Mouse (Mus musculus) MEL (cell line): ENCODE results near the gene Tmem150a. TPM values are rescaled to one million over a fixed set of nuclear protein-coding genes. Genes with fewer than 3 reads are reported as not detected.

Experiments
- DNase-seq: peaks from one replicate; pipeline ENCODE4 v3.0.0; 2011; ENCODE audit warnings: low read depth, low spot score
- H3K27ac ChIP-seq: 2 replicates; pipeline ENCODE4 v1.5.1; 2012; ENCODE audit warnings: low read depth, mild to moderate bottlenecking, control low read depth, low read length, moderate library complexity; ENCODE audit not compliant: control insufficient read depth
- H3K27me3 ChIP-seq, 2 experiments: fragments of 150-350 bp in 1 of 2; sonication (generic) in 1 of 2; 2 replicates each; pipeline ENCODE4 v1.6.1; 2012; ENCODE audit warnings: low read length in 2 of 2, mild to moderate bottlenecking in 2 of 2, improper control_type of control experiment in 1 of 2, moderate library complexity in 1 of 2; ENCODE audit not compliant: insufficient read depth in 2 of 2, control insufficient read depth in 1 of 2
- H3K36me3 ChIP-seq, 2 experiments: 2 replicates each; pipeline ENCODE4 v1.6.1; 2012 to 2014; ENCODE audit warnings: low read length in 2 of 2, improper control_type of control experiment in 1 of 2, inconsistent platforms in 1 of 2, mild to moderate bottlenecking in 1 of 2; ENCODE audit not compliant: insufficient read depth in 2 of 2, control insufficient read depth in 1 of 2
- H3K4me1 ChIP-seq, 2 experiments: fragments of 150-350 bp in 1 of 2; sonication (generic) in 1 of 2; 2 replicates each; pipeline ENCODE4 v1.6.1; 2012; ENCODE audit warnings: low read length in 2 of 2, improper control_type of control experiment in 1 of 2, mild to moderate bottlenecking in 1 of 2; ENCODE audit not compliant: insufficient read depth in 2 of 2, control insufficient read depth in 1 of 2
- H3K4me3 ChIP-seq, 2 experiments: fragments of 150-350 bp in 1 of 2; sonication (generic) in 1 of 2; 2 replicates each; pipeline ENCODE4 v1.5.1; 2012; ENCODE audit warnings: low read depth in 2 of 2, low read length in 2 of 2, mild to moderate bottlenecking in 2 of 2, moderate library complexity in 2 of 2, control low read depth in 1 of 2, improper control_type of control experiment in 1 of 2; ENCODE audit not compliant: control insufficient read depth in 1 of 2, insufficient read depth in 1 of 2
- H3K79me2 ChIP-seq: 2 replicates; pipeline ENCODE4 v1.6.1; 2012; ENCODE audit warnings: mild to moderate bottlenecking, low read length, moderate library complexity; ENCODE audit not compliant: control insufficient read depth, poor library complexity, insufficient read depth
- H3K9ac ChIP-seq: 2 replicates; pipeline ENCODE4 v1.6.1; 2012; ENCODE audit warnings: low read depth, mild to moderate bottlenecking, control low read depth, low read length, moderate library complexity; ENCODE audit not compliant: control insufficient read depth, poor library complexity, severe bottlenecking
- H3K9me3 ChIP-seq: fragments of 150-350 bp; sonication (generic); replicated peaks from 2 replicates; pipeline ENCODE4 v1.6.1; 2012; ENCODE audit warnings: mild to moderate bottlenecking, low read length, improper control_type of control experiment, moderate library complexity; ENCODE audit not compliant: insufficient read depth
- CHD1 ChIP-seq: IDR thresholded peaks from 2 replicates; pipeline ENCODE4 v1.6.1; 2012; ENCODE audit warnings: low read depth, mild to moderate bottlenecking, inconsistent platforms, low read length, improper control_type of control experiment
- CTCF ChIP-seq, 3 experiments: IDR thresholded peaks in 2 of 3; conservative IDR thresholded peaks in 1 of 3; 2 replicates each; pipeline ENCODE4 v1.5.1; 2011 to 2012; ENCODE audit warnings: low read length in 3 of 3, low read depth in 2 of 3, mild to moderate bottlenecking in 2 of 3, improper control_type of control experiment in 1 of 3, inconsistent platforms in 1 of 3, mixed read lengths in 1 of 3, moderate library complexity in 1 of 3; ENCODE audit not compliant: control insufficient read depth in 1 of 3, insufficient read depth in 1 of 3, poor library complexity in 1 of 3, severe bottlenecking in 1 of 3
- E2F4 ChIP-seq: IDR thresholded peaks from 2 replicates; pipeline ENCODE4 v1.6.1; 2011; ENCODE audit warnings: low read depth, low read length, improper control_type of control experiment, borderline replicate concordance
- EP300 ChIP-seq, 2 experiments: IDR thresholded peaks; 2 replicates each; pipeline ENCODE4 v1.6.1; 2011; ENCODE audit warnings: improper control_type of control experiment in 2 of 2, low read length in 2 of 2, low read depth in 1 of 2, mild to moderate bottlenecking in 1 of 2
- KAT2A ChIP-seq: conservative IDR thresholded peaks from 2 replicates; pipeline ENCODE4 v1.6.1; 2012; ENCODE audit warnings: low read depth, low read length, improper control_type of control experiment, inconsistent platforms
- MAFK ChIP-seq: IDR thresholded peaks from 2 replicates; pipeline ENCODE4 v1.6.1; 2011; ENCODE audit warnings: low read depth, mild to moderate bottlenecking, low read length, improper control_type of control experiment, borderline replicate concordance
- MAX ChIP-seq: IDR thresholded peaks from 2 replicates; pipeline ENCODE4 v1.6.1; 2011; ENCODE audit warnings: low read length, improper control_type of control experiment
- MAZ ChIP-seq: IDR thresholded peaks from 2 replicates; pipeline ENCODE4 v1.6.1; 2012; ENCODE audit warnings: low read depth, mild to moderate bottlenecking, inconsistent platforms, low read length, improper control_type of control experiment
- MEF2A ChIP-seq: IDR thresholded peaks from 2 replicates; pipeline ENCODE4 v1.6.1; 2014; ENCODE audit warnings: low read depth, mild to moderate bottlenecking, inconsistent platforms, low read length, improper control_type of control experiment; ENCODE audit not compliant: poor library complexity, insufficient replicate concordance, severe bottlenecking; ENCODE audit errors: extremely low read depth
- NRF1 ChIP-seq: IDR thresholded peaks from 2 replicates; pipeline ENCODE4 v1.6.1; 2014; ENCODE audit warnings: low read depth, mild to moderate bottlenecking, inconsistent platforms, low read length, improper control_type of control experiment, moderate library complexity; ENCODE audit not compliant: poor library complexity, insufficient read depth, severe bottlenecking
- POLR2AphosphoS2 ChIP-seq: IDR thresholded peaks from 2 replicates; pipeline ENCODE4 v1.6.1; 2011; ENCODE audit warnings: low read length, improper control_type of control experiment
- POLR2AphosphoS5 ChIP-seq: IDR thresholded peaks from 2 replicates; pipeline ENCODE4 v1.6.1; 2012; ENCODE audit warnings: low read depth, borderline replicate concordance, mild to moderate bottlenecking, inconsistent platforms, low read length, moderate library complexity, mixed read lengths
- RAD21 ChIP-seq: IDR thresholded peaks from 2 replicates; pipeline ENCODE4 v1.6.1; 2011; ENCODE audit warnings: mild to moderate bottlenecking, low read depth, low read length, improper control_type of control experiment
- RCOR1 ChIP-seq: IDR thresholded peaks from 2 replicates; pipeline ENCODE4 v1.6.1; 2012; ENCODE audit warnings: low read depth, mild to moderate bottlenecking, inconsistent platforms, low read length, improper control_type of control experiment
- SIN3A ChIP-seq: IDR thresholded peaks from 2 replicates; pipeline ENCODE4 v1.6.1; 2012; ENCODE audit warnings: low read length, improper control_type of control experiment, inconsistent platforms
- TBP ChIP-seq: IDR thresholded peaks from 2 replicates; pipeline ENCODE4 v1.8.0; 2011; ENCODE audit warnings: low read depth, low read length, improper control_type of control experiment
- USF2 ChIP-seq, 2 experiments: IDR thresholded peaks; 2 replicates each; pipeline ENCODE4 v1.6.1; 2011 to 2012; ENCODE audit warnings: improper control_type of control experiment in 2 of 2, low read length in 2 of 2, borderline replicate concordance in 1 of 2, inconsistent platforms in 1 of 2, low read depth in 1 of 2, mild to moderate bottlenecking in 1 of 2; ENCODE audit not compliant: insufficient read depth in 1 of 2
- ZC3H11A ChIP-seq: IDR thresholded peaks from 2 replicates; pipeline ENCODE4 v1.6.1; 2012; ENCODE audit warnings: low read depth, mild to moderate bottlenecking, inconsistent platforms, low read length, improper control_type of control experiment
- ZMIZ1 ChIP-seq: IDR thresholded peaks from 2 replicates; pipeline ENCODE4 v1.6.1; 2012; ENCODE audit warnings: low read depth, mild to moderate bottlenecking, inconsistent platforms, low read length, improper control_type of control experiment, moderate library complexity
- ZNF384 ChIP-seq: IDR thresholded peaks from 2 replicates; pipeline ENCODE4 v1.6.1; 2012; ENCODE audit warnings: low read depth, mild to moderate bottlenecking, inconsistent platforms, low read length, improper control_type of control experiment
- polyA plus RNA-seq, 2 experiments: library from polyadenylated mRNA; stranded (reverse) in 1 of 2; unstranded in 1 of 2; fragments of >175 nt in 1 of 2; fragments of >200 nt in 1 of 2; gene quantifications; 2 replicates each; pipeline versions ENCODE4 v1.2.1 to v1.2.4; 2012; ENCODE audit warnings: low replicate concordance in 2 of 2, low read depth in 1 of 2; ENCODE audit not compliant: insufficient read length in 2 of 2, insufficient read depth in 1 of 2, missing spikeins in 1 of 2
- total RNA-seq: library from RNA; depleted of rRNA; stranded (reverse); fragments of 300-350 nt; gene quantifications from 2 replicates; pipeline ENCODE4 v1.2.3, GENCODE M21; 2012

The Tmem150a gene
- total and polyA plus RNA-seq, 3 experiments, result 0.15 to 2.5 TPM; not detected in 1

DNA sequence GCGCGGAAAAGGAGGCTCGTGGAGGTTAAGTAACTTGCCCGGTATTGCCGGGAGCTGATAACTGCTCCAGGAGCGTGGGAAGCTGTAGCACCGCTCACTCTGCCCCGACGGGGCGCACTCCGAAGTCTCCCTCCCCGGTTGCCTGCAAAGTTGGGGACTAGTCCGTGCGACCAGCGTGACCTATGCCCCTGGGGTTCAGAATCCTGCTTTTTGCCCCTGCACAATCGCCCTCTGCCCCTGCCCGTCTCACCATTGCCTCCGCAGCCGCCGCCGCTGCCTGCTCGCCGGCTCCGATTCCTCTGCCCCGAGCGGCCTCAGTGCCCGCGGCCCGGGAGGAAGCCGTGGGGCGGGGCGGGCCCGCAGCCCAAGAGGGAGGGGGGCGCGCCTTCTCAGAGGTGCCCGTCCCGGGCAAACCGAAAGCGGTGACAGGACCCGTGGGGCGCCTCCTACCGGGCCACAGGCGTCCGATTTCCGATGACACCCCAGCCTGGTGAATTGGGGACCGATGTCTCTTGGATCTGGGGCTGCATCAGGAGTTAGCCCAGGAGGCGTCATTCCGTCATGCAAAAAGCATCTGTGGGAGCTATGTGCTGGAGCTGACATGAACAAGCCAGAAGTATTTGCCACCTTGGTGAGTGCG is 25.0 kb downstream of the Tmem150a start, which contains the start of gene Vamp5 (continued):
- no peak for TF ChIP-seq KAT2A
- TF ChIP-seq MEF2A, result no peak
- TF ChIP-seq CTCF (IDR thresholded peaks at IDR 0.05 in 2 of 3, conservative IDR thresholded peaks at IDR 0.05 in 1 of 3; ENCODE audit: control insufficient read depth in 1 of 3, insufficient read depth in 1 of 3, low read depth in 2 of 3, low read length in 3 of 3, poor library complexity in 1 of 3, severe bottlenecking in 1 of 3), result peak in 2 of 3 experiments; percentile 63 to 73; a peak in 5 of 6 replicates

DNA sequence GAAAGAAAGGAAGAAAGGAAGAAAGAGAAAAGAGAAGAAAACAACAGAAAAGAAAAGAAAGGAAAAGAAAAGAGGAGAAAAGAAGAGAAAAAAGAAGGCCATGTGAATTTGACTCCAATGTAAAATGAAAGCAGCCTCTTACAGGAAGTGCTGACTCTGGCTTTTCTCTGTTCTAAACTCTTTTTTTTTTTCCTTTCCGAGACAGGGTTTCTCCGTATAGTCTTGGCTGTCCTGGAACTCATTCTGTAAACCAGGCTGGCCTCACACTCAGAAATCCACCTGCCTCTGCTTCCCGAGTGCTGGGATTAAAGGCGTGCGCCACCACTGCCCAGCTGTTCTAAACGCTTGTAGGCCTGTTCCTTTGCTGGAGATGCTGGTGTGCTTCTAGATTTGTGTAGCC is 27.2 kb downstream of the Tmem150a start:
- H3K36me3 ChIP-seq, result peaks cover 8 to 54% of the 10 kb centered on the region in 2 experiments
- H3K9ac ChIP-seq, result peak overlapping the region; percentile 69
- peaks cover 17 to 46% of the 10 kb centered on the region in 2 experiments for H3K4me1 ChIP-seq
- no peak overlapping the region; a peak in 1 of 4 replicates for H3K4me3 ChIP-seq
- peak overlapping the region; percentile 99 for H3K27ac ChIP-seq
- peaks cover 64% of the 10 kb centered on the region for H3K79me2 ChIP-seq
- H3K27me3 ChIP-seq, result no peaks in the 10 kb centered on the region
- no peaks in the 10 kb centered on the region for H3K9me3 ChIP-seq
- TF ChIP-seq KAT2A (no peak), USF2 (IDR thresholded peaks at IDR 0.05; ENCODE audit: borderline replicate concordance in 1 of 2, insufficient read depth in 1 of 2, low read depth in 1 of 2, low read length in 2 of 2) (no peak), SIN3A (no peak), CHD1 (no peak), E2F4 (no peak), ZC3H11A (no peak), RCOR1 (no peak)
- DNase-seq, result no peak

DNA sequence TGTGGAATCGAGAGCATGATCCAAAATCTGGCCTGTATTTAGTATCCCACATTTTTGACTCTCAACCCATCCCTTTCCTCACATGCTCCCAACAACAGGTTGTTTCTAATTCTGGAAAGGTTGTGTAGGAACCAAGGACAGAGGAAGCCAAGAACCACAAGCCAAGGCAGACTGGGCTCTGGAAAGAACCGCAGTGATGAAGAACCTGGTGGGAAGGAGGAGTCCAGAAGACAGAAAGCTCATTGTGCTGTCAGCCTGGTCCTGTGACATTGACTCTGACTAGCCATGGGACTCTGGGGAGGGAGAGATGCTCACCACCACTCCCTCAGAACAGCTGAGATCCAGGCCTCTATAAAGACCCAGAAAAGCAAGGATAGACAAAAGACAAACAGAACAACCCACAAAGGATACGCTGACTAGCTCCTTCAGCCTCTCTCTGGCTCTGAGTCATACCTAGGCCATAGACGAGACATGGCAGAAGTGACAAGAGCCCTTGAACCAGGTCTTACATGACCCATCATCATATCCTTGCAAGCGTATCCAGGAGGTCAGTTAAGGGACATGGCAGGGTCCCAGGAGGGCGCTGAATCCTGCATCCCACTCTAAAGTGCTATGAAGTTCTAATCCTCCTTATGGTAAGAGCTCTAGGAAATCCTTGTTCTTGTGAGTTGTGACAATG is 28.0 kb downstream of the Tmem150a start:
- Histone ChIP-seq H3K27me3 (no peaks in the 10 kb centered on the region), H3K4me3 (peak overlapping the region; percentile 4 to 14), H3K27ac (peak overlapping the region; percentile 99), H3K36me3 (peaks cover 2 to 55% of the 10 kb centered on the region in 2 experiments; a peak in 3 of 4 replicates)
- no peak for TF ChIP-seq CTCF (IDR thresholded peaks at IDR 0.05 in 2 of 3, conservative IDR thresholded peaks at IDR 0.05 in 1 of 3; ENCODE audit: control insufficient read depth in 1 of 3, insufficient read depth in 1 of 3, low read depth in 2 of 3, low read length in 3 of 3, poor library complexity in 1 of 3, severe bottlenecking in 1 of 3)
- no peak for TF ChIP-seq RAD21
- TF ChIP-seq CHD1, result no peak
- TF ChIP-seq MAZ, result no peak
- TF ChIP-seq POLR2AphosphoS2, result no peak
- no peak for TF ChIP-seq MAX
- TF ChIP-seq RCOR1, result no peak
- no peak for TF ChIP-seq NRF1
- no peak for TF ChIP-seq TBP
- no peak for TF ChIP-seq ZMIZ1
- TF ChIP-seq ZNF384, result no peak
- no peak for TF ChIP-seq EP300 (IDR thresholded peaks at IDR 0.05; ENCODE audit: low read depth in 1 of 2, low read length in 2 of 2)
- no peak for TF ChIP-seq POLR2AphosphoS5
- TF ChIP-seq MAFK, result no peak
- TF ChIP-seq, all 39 proteins: peak for 0
- Histone ChIP-seq H3K9ac (peak overlapping the region; percentile 69), H3K4me1 (peaks cover 15 to 53% of the 10 kb centered on the region in 2 experiments), H3K9me3 (no peaks in the 10 kb centered on the region), H3K79me2 (peaks cover 64% of the 10 kb centered on the region)
- DNase-seq, result peak; percentile 82
